Mouse (Mus musculus): ENCODE measurements around the gene Pinlyp. TPM values are rescaled to one million over a fixed set of nuclear protein-coding genes. Genes with fewer than 3 reads are reported as not detected.

The Pinlyp gene
- total RNA-seq, 1 experiment from 2014 or later, result not detected

GRCm38 (mm10) chr7:24564607-24565265, 18.8 kb upstream of the Pinlyp start:
- peak; percentile 81 for ATAC-seq (ENCODE audit: extremely low read depth, insufficient number of reproducible peaks, low FRiP score, poor library complexity, severe bottlenecking)

DNA sequence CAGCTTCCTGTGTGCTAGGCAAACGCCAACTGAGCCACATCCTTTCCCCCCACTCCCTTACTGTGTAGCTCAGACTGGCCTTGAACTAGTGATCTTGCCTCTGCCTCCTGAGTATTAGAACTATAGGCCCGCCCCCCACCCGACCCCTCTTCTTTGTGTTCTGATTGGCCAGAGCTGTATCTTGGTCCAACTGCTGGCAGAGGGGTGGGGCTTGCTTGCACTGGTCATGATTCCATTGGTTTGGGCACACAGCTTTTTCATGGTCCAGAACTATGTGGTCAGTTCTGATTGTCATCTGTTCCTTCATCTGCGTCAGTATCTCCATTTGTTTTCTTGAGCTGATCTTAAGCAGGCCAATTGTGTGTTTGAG, 17.9 kb upstream of the Pinlyp start:
- no peak for ATAC-seq (ENCODE audit: extremely low read depth, insufficient number of reproducible peaks, low FRiP score, poor library complexity, severe bottlenecking)

DNA sequence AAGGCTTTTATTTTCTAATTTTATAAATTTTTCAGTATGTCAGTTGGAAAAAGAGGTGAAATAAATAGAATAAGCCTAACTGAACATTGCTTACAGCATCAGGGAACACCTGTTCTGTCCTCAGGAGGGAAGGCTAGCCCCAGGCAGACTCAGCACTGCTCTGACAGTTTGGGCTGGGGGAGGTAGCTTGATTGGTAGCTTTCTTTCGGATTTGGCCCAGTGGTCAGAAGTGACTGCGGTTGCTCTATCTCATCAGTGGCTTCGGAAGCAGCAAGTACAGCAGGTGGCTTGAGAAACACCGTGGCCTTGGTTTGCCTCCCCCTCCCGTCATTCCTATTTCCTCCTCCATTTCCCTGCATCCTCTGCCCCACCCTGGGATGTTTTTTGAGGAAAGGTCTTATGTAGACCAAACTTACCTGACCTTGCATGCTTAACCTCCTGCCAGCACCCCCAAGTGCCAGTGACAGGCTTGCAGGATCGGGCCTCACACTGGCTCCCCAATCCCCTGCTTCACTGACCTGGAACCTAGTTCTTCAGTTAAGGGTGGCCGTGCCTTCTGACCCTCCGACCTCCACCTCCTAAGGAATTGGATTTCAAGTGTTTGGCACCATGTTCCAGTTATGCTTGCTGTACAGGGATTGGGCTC, 17.4 kb upstream of the Pinlyp start:
- no peak for ATAC-seq (ENCODE audit: extremely low read depth, insufficient number of reproducible peaks, low FRiP score, poor library complexity, severe bottlenecking)

DNA sequence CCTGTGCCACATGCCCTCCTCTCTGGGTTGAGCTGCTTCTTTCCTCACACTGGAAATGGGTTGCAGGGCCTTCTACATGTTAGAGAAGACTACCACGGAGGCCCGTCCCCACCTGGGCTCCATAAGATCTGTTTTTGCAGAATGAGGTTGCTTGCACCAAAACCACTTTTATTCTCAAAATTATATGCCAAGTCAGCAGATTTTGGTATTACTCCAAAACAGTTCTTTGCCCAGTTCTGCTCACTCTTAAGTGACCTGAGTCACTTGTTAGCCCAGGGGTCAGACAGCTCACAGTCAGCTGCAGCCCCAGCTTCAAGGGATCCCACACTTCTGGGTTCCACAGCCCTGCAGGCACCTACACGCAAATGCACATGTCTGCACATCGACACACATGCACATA, 15.5 kb upstream of the Pinlyp start:
- no peak for ATAC-seq (ENCODE audit: extremely low read depth, insufficient number of reproducible peaks, low FRiP score, poor library complexity, severe bottlenecking)

DNA sequence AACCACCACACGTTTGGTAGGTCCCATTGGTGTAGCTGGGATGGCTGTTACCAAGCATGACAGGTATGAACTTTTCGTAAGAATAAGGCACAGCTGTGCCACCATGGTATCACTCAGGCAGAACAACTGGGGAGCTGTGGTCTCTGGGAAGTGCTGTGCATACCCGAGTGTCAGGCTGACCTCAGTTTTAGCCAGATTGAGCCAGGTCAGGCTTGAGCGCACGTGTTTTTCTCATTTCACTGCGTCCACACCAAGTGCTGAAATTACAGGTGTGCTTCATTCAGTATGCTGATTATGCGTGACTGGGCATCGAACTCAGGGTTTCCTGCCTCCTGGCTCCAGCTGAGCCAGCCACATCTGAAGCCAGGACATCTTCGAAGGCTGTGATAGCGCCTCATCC, 9.9 kb upstream of the Pinlyp start:
- ATAC-seq (ENCODE audit: extremely low read depth, insufficient number of reproducible peaks, low FRiP score, poor library complexity, severe bottlenecking), result no peak

GRCm38 (mm10) chr7:24551985-24552759, 6.3 kb upstream of the Pinlyp start:
- ATAC-seq (ENCODE audit: extremely low read depth, insufficient number of reproducible peaks, low FRiP score, poor library complexity, severe bottlenecking), result 0 out of 2 replicates have a peak, but pooled peaks have one; percentile 30

- ATAC-seq (ENCODE audit: extremely low read depth, insufficient number of reproducible peaks, low FRiP score, poor library complexity, severe bottlenecking), result no peak
These were observed 1.7 kb upstream of the Pinlyp start for GRCm38 (mm10) chr7:24547534-24548036.

DNA sequence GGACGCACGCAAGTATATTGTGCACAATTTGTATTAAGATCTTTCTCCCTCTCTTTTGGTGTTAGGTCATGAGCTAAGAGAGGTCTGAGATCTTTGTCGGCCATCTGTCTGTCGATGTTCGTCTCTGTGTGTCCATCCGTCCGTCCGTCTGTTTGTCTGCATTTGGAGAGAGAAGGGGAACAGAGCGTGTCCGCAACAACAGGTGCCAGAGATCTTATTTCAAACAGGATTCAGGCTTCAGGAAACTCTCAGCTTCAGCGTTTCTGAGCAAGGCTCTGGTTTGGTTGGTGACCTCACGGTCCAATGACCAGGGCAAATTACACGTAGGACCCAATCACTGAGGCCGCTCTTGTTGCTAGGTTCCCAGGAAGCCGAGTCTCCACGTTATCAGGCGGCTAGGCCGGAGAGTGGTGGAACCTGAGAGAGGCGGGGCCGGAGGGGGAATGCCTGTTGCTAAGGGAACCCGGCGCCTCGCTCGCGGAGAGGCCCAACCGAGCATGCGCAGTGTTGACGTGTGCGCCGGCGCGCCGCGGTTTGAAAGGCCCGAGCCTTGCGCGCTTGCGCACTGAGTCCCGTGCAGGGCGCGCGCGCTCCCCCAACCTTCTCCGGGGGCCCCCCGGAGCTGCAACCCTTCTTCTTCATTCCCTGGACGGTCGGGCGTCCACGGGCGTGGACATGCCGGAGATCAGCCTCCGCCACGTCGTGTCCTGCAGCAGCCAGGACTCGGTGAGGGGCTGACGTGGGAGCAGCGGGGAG, 894 bp upstream of the Pinlyp start:
- peak; percentile 98 for ATAC-seq (ENCODE audit: extremely low read depth, insufficient number of reproducible peaks, low FRiP score, poor library complexity, severe bottlenecking)

- ATAC-seq (ENCODE audit: extremely low read depth, insufficient number of reproducible peaks, low FRiP score, poor library complexity, severe bottlenecking), result no peak
These were observed 1.4 kb downstream of the Pinlyp start for GRCm38 (mm10) chr7:24544506-24544905.

DNA sequence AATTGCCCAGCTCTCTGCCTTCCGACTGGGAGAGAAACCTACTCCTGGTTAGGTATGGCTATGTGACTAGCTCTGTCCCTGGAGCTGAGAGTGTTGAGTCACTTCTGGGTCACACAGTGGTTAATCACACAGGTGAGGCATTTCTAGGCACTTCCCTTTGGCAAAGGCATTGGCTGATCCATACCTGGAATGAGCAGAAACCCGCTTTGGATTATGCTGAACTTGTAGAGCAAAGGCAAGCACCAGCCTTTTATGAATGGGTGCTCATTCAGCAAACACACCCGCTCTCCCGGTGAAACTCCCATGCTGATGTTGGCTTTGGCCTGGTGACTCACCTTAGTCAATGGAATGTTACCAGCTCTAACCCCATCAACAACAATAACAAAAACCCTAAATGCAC, 6.2 kb downstream of the Pinlyp start:
- no peak for ATAC-seq (ENCODE audit: extremely low read depth, insufficient number of reproducible peaks, low FRiP score, poor library complexity, severe bottlenecking)

- no peak for ATAC-seq (ENCODE audit: extremely low read depth, insufficient number of reproducible peaks, low FRiP score, poor library complexity, severe bottlenecking)
These were observed 7.2 kb downstream of the Pinlyp start for GRCm38 (mm10) chr7:24538701-24539100.

DNA sequence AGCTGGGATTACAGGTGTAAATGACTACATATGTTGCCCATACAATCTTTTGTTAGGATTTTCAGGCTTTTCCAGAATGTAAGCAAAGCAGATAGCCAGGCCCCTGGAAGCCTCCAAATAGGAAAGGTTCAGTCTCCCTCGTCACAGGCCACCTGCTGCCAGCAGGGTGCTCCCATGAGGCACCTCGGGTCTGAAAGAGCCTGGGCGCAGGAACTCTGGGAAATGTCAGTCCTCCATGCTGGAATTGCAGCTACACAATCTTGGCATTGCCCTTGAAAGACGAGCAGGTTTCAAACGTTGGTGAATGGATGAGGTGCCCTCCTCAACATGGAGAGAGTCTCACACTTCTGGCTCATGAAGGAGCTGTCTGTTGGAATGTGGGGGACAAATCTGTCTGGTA, 7.8 kb downstream of the Pinlyp start:
- ATAC-seq (ENCODE audit: extremely low read depth, insufficient number of reproducible peaks, low FRiP score, poor library complexity, severe bottlenecking), result no peak

DNA sequence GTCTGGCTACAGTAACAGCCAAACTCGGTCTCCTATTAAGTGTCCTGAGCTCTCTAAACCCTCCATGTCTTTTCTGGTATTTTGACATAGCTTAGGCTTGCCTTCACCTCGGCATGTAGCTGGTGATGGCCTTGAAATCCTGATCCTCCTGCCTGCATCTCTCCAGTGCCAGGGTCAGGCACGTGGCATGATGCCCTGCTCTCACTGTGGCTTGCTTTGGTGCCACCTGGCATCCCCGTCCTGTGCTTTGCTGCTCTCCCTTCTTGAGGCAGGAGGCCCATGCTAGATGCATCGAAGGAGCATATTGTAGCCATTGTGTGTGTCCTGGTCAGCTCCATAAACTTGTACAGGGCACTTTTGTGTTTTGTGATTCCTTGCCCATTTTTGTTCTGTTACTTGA, 8.3 kb downstream of the Pinlyp start:
- no peak for ATAC-seq (ENCODE audit: extremely low read depth, insufficient number of reproducible peaks, low FRiP score, poor library complexity, severe bottlenecking)

- ATAC-seq (ENCODE audit: extremely low read depth, insufficient number of reproducible peaks, low FRiP score, poor library complexity, severe bottlenecking), result no peak
These were observed 8.8 kb downstream of the Pinlyp start for GRCm38 (mm10) chr7:24537081-24537480.

DNA sequence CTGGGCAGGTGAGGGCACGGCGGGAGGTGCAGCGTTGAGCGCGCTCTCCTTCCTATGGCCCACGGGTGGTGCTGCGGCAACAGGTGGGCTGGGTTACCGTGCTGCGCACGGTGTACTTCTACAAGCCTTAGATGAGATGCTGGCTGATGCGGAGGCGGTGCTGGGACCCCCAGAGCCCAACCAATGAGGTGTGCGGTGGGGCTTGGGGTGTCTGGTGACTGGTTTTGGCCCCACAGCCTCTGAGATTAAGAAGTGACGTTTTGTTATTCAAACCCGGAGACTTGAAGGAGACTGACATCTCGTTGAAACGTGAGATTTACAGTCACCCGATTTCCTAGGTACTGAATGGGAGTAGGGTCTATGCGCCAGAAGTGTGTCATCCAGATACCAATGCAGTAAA, 11.6 kb downstream of the Pinlyp start:
- ATAC-seq (ENCODE audit: extremely low read depth, insufficient number of reproducible peaks, low FRiP score, poor library complexity, severe bottlenecking), result no peak

DNA sequence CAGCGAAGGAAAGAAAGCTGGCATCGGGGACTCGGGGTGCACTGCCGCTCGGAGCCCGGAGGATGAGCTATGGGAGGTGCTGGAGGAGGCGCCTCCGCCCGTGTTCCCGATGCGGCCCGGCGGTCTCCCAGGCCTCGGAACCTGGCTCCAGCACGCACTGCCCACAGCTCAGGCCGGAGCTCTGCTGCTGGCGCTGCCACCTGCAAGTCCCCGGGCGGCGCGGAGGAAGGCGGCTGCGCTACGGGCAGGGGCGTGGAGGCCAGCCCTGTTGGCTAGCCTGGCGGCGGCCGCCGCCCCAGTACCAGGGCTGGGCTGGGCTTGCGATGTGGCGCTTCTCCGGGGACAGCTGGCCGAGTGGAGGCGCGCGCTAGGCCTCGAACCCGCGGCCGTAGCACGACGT, 12.1 kb downstream of the Pinlyp start:
- ATAC-seq (ENCODE audit: extremely low read depth, insufficient number of reproducible peaks, low FRiP score, poor library complexity, severe bottlenecking), result no peak

DNA sequence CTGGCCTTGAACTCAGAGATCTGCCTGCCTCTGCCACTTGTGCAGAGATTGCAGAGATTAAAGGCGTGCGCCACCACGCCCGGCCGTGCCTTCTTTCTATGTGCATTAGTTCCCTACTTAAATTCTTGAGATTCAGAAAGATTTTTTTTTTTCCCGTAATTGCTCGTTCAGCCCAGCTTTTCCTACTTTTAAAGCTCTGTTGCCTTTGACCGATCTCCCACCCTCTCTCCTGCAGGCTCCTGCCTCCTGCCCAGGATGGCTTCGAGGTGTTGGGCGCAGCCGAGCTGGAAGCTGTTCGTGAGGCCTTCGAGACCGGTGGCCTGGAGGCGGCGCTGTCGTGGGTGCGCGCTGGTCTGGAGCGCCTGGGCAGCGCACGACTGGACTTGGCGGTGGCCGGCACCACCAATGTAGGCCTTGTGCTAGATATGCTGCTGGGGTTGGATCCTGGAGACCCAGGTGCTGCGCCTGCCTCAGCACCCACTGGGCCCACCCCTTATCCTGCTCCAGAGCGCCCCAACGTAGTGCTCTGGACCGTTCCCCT, 12.8 kb downstream of the Pinlyp start:
- ATAC-seq (ENCODE audit: extremely low read depth, insufficient number of reproducible peaks, low FRiP score, poor library complexity, severe bottlenecking), result no peak

- ATAC-seq (ENCODE audit: extremely low read depth, insufficient number of reproducible peaks, low FRiP score, poor library complexity, severe bottlenecking), result peak; percentile 41
These were observed 14.5 kb downstream of the Pinlyp start for GRCm38 (mm10) chr7:24531211-24531971.
